Mouse (Mus musculus): Measurements from ENCODE around the gene Asb16. TPM values are rescaled to one million over a fixed set of nuclear protein-coding genes. Genes with fewer than 3 reads are reported as not detected.

Gene Asb16
- polyA plus RNA-seq, 1 experiment = 0.13 TPM

- no peaks in the 10 kb centered on the region for H3K27me3 ChIP-seq (ENCODE audit: control insufficient read depth, insufficient read depth, low read length)
- DNase-seq (ENCODE audit: low read depth in 1 of 2, low spot score in 2 of 2) = peak; percentile 95 to 99
- peaks cover 11% of the 10 kb centered on the region for H3K36me3 ChIP-seq (ENCODE audit: control insufficient read depth, insufficient read depth, low read length)
- WGBS = under 1% methylated on average over 62 of the region's 125 CpGs
- H3K4me3 ChIP-seq (ENCODE audit: extremely low read depth, insufficient read depth, insufficient read length) = peak within 1 kb of the TSS; percentile 81
- H3K27ac ChIP-seq (ENCODE audit: insufficient read depth, low read length) = peak within 1 kb of the TSS; percentile 96
- H3K4me1 ChIP-seq (ENCODE audit: control insufficient read depth, insufficient read depth, insufficient read length) = peaks cover 4% of the 10 kb centered on the region; the same call in 1 of the 2 replicates
- TF ChIP-seq CTCF (IDR thresholded peaks at IDR 0.05; ENCODE audit: extremely low read depth, insufficient read depth, insufficient read length, insufficient replicate concordance) (no peak), POLR2A (IDR thresholded peaks at IDR 0.05; ENCODE audit: low read depth, low read length) (peak; percentile 68)
Measured at GRCm38 (mm10) chr11:102296491-102297472, 28.2 kb downstream of the Asb16 start, which contains the start of gene Atxn7l3. TSS of gene Atxn7l3 (minus strand) at chr11:102296631.

DNA sequence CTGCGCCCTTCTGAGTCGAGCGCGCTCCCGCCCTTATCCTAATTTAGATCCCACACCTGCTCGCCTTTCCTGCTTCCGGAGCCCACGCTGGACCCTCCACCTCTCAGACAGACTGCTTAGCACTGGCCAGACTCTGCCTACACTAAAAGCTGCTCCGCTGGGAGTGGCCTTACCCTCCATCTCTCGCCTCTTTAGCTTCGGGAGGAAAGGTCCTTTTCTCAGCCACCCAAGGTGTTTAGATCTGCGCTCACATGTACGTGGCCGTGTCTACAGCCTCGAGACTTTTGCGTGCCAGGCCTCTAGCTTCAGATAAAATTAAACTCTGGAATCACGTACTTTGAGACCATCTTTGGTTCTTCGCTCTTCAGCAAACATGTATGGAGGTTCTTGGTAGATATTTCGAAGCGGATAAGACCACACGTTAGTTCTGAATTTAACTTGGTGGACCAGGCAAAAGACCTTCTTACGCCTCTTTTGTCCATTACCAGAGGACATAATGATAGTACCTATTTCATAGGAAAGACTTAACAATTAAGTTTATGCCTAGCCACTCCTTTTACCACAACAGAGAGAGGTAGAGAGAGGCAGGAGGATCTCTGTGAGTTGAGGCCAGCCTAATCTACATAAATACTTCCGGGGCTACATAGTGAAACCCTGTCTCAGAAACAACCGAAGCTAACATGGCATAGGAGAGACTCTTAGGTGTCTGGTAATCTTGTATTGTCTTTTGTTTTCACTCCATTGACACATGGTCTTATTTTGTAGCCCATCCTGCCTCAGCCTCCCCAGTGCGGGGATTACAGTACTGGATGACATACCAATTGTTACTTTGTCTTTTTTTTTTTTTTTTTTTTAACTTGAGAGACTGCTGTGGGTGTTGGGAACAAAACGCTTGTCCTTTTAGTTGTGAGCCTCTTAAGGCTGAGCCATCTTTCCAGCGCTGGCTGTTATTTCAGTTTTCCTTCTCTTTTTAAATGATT is 29.3 kb downstream of the Asb16 start:
- WGBS = 19% methylated on average over 27 of the region's 27 CpGs
- DNase-seq (ENCODE audit: low read depth in 1 of 2, low spot score in 2 of 2) = no peak

DNA sequence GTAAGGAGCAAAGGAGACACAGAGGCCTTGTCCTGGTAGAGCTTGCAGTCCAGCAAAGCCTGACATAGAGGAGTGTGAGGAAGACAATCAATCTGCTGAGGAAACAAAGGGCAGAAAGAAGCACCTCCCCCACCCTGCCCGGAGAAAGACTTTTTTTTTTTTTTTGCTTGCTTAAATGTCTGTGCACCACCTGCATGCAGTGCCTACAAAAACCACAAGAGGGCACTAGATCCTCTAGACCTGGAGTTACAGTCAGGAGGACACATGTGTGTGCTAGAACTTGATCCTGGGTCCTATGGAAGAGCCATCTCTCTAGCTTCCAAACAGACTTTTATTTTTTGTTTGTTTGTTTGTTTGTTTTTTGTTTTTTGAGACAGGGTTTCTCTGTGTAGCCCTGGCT is 31.3 kb downstream of the Asb16 start:
- TF ChIP-seq CTCF (IDR thresholded peaks at IDR 0.05; ENCODE audit: extremely low read depth, insufficient read depth, insufficient read length, insufficient replicate concordance) (peak; percentile 18; the same call in 1 of the 2 replicates), POLR2A (IDR thresholded peaks at IDR 0.05; ENCODE audit: low read depth, low read length) (no peak)
- Histone ChIP-seq H3K27me3 (ENCODE audit: control insufficient read depth, insufficient read depth, low read length) (no peaks in the 10 kb centered on the region), H3K4me3 (ENCODE audit: extremely low read depth, insufficient read depth, insufficient read length) (no peak overlapping the region), H3K27ac (ENCODE audit: insufficient read depth, low read length) (no peak overlapping the region), H3K36me3 (ENCODE audit: control insufficient read depth, insufficient read depth, low read length) (no peaks in the 10 kb centered on the region), H3K4me1 (ENCODE audit: control insufficient read depth, insufficient read depth, insufficient read length) (peaks cover 4% of the 10 kb centered on the region; the same call in 1 of the 2 replicates)
- peak; percentile 55 to 61 for DNase-seq (ENCODE audit: low read depth in 1 of 2, low spot score in 2 of 2)
- 7% methylated on average over 1 of the region's 1 CpGs for WGBS

More for the DNA sequence above, 29.3 kb downstream of the Asb16 start:
- H3K36me3 ChIP-seq (ENCODE audit: control insufficient read depth, insufficient read depth, low read length) = peaks cover 1% of the 10 kb centered on the region; the same call in 1 of the 2 replicates
- no peak for TF ChIP-seq CTCF (IDR thresholded peaks at IDR 0.05; ENCODE audit: extremely low read depth, insufficient read depth, insufficient read length, insufficient replicate concordance)
- no peak for TF ChIP-seq POLR2A (IDR thresholded peaks at IDR 0.05; ENCODE audit: low read depth, low read length)
- peak overlapping the region; percentile 81 for H3K4me3 ChIP-seq (ENCODE audit: extremely low read depth, insufficient read depth, insufficient read length)
- H3K4me1 ChIP-seq (ENCODE audit: control insufficient read depth, insufficient read depth, insufficient read length) = peaks cover 4% of the 10 kb centered on the region; the same call in 1 of the 2 replicates
- no peaks in the 10 kb centered on the region for H3K27me3 ChIP-seq (ENCODE audit: control insufficient read depth, insufficient read depth, low read length)
- peak overlapping the region; percentile 94 for H3K27ac ChIP-seq (ENCODE audit: insufficient read depth, low read length)

DNA sequence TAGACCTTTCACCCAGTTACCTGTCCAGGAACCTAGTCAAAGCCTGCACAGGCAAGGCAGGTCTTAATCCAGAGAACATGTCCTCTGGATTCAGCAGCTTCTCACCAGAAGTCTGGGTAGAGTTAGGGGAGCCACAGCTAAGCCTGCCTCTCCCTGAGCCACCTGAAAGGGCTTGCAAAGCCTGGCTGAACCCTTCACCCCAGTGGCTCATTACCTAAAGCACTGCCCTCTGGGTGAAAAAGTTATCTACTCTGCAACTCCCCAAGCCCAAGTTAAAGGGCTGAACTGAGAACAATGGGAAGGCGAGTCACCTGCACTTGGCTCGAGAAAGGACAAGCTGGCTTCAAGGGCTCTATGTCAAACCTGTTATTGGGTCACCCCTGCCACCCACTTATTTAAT is 35.6 kb downstream of the Asb16 start:
- Histone ChIP-seq H3K4me3 (ENCODE audit: extremely low read depth, insufficient read depth, insufficient read length) (no peak overlapping the region), H3K4me1 (ENCODE audit: control insufficient read depth, insufficient read depth, insufficient read length) (peaks cover 3% of the 10 kb centered on the region; the same call in 1 of the 2 replicates), H3K36me3 (ENCODE audit: control insufficient read depth, insufficient read depth, low read length) (peaks cover 20% of the 10 kb centered on the region), H3K27me3 (ENCODE audit: control insufficient read depth, insufficient read depth, low read length) (no peaks in the 10 kb centered on the region), H3K27ac (ENCODE audit: insufficient read depth, low read length) (no peak overlapping the region)
- DNase-seq (ENCODE audit: low read depth in 1 of 2, low spot score in 2 of 2) = no peak
- no peak for TF ChIP-seq CTCF (IDR thresholded peaks at IDR 0.05; ENCODE audit: extremely low read depth, insufficient read depth, insufficient read length, insufficient replicate concordance)
- no peak for TF ChIP-seq POLR2A (IDR thresholded peaks at IDR 0.05; ENCODE audit: low read depth, low read length)
- 86% methylated on average over 2 of the region's 2 CpGs for WGBS

GRCm38 (mm10) chr11:102305359-102305758 is 36.8 kb downstream of the Asb16 start:
- TF ChIP-seq CTCF (IDR thresholded peaks at IDR 0.05; ENCODE audit: extremely low read depth, insufficient read depth, insufficient read length, insufficient replicate concordance) = no peak
- TF ChIP-seq POLR2A (IDR thresholded peaks at IDR 0.05; ENCODE audit: low read depth, low read length) = no peak
- Histone ChIP-seq H3K36me3 (ENCODE audit: control insufficient read depth, insufficient read depth, low read length) (peaks cover 22% of the 10 kb centered on the region), H3K27me3 (ENCODE audit: control insufficient read depth, insufficient read depth, low read length) (no peaks in the 10 kb centered on the region), H3K27ac (ENCODE audit: insufficient read depth, low read length) (no peak overlapping the region), H3K4me1 (ENCODE audit: control insufficient read depth, insufficient read depth, insufficient read length) (peaks cover 13% of the 10 kb centered on the region; the same call in 1 of the 2 replicates), H3K4me3 (ENCODE audit: extremely low read depth, insufficient read depth, insufficient read length) (no peak overlapping the region)
- 67% methylated on average over 3 of the region's 3 CpGs for WGBS
- DNase-seq (ENCODE audit: low read depth in 1 of 2, low spot score in 2 of 2) = no peak

- TF ChIP-seq POLR2A (IDR thresholded peaks at IDR 0.05; ENCODE audit: low read depth, low read length) (no peak), CTCF (IDR thresholded peaks at IDR 0.05; ENCODE audit: extremely low read depth, insufficient read depth, insufficient read length, insufficient replicate concordance) (no peak)
- no peak overlapping the region for H3K4me3 ChIP-seq (ENCODE audit: extremely low read depth, insufficient read depth, insufficient read length)
- peaks cover 17% of the 10 kb centered on the region; the same call in 1 of the 2 replicates for H3K4me1 ChIP-seq (ENCODE audit: control insufficient read depth, insufficient read depth, insufficient read length)
- 88% methylated on average over 9 of the region's 9 CpGs for WGBS
- DNase-seq (ENCODE audit: low read depth in 1 of 2, low spot score in 2 of 2) = no peak
- H3K27ac ChIP-seq (ENCODE audit: insufficient read depth, low read length) = no peak overlapping the region
- peaks cover 31% of the 10 kb centered on the region for H3K36me3 ChIP-seq (ENCODE audit: control insufficient read depth, insufficient read depth, low read length)
- H3K27me3 ChIP-seq (ENCODE audit: control insufficient read depth, insufficient read depth, low read length) = no peaks in the 10 kb centered on the region
Measured at GRCm38 (mm10) chr11:102308104-102308503, 39.6 kb downstream of the Asb16 start.
